Mouse (Mus musculus): Measurements from ENCODE around the gene Tspan7. TPM values are rescaled to one million over a fixed set of nuclear protein-coding genes. Genes with fewer than 3 reads are reported as not detected.

Tspan7 gene
- total and polyA plus RNA-seq, 3 experiments, result under 0.01 TPM; not detected in 2

GRCm38 (mm10) chrX:10479031-10479886, 5.7 kb upstream of the Tspan7 start:
- no peak for ATAC-seq (ENCODE audit: extremely low read depth, insufficient number of reproducible peaks, low FRiP score, poor library complexity, severe bottlenecking)
- TF ChIP-seq CTCF (IDR thresholded peaks at IDR 0.05; ENCODE audit: low read depth, low read length) (no peak), POLR2AphosphoS5 (IDR thresholded peaks at IDR 0.05; ENCODE audit: insufficient replicate concordance, low read depth, low read length) (no peak), TAL1 (conservative IDR thresholded peaks at IDR 0.05; ENCODE audit: low read depth, low read length) (no peak), GATA1 (IDR thresholded peaks at IDR 0.05; ENCODE audit: borderline replicate concordance, low read length) (no peak), GATA2 (IDR thresholded peaks at IDR 0.05; ENCODE audit: borderline replicate concordance, low read depth, low read length) (no peak)
- no peak for DNase-seq (ENCODE audit: low spot score)
- H3K4me3 ChIP-seq (ENCODE audit: low read depth, low read length), result no peak overlapping the region
- no peaks in the 10 kb centered on the region for H3K27me3 ChIP-seq (ENCODE audit: insufficient read depth, low read length)
- H3K36me3 ChIP-seq (replicated peaks), result no peaks in the 10 kb centered on the region
- H3K9me3 ChIP-seq (replicated peaks), result no peaks in the 10 kb centered on the region
- no peaks in the 10 kb centered on the region for H3K4me1 ChIP-seq (ENCODE audit: insufficient read depth, low read depth, low read length)

DNA sequence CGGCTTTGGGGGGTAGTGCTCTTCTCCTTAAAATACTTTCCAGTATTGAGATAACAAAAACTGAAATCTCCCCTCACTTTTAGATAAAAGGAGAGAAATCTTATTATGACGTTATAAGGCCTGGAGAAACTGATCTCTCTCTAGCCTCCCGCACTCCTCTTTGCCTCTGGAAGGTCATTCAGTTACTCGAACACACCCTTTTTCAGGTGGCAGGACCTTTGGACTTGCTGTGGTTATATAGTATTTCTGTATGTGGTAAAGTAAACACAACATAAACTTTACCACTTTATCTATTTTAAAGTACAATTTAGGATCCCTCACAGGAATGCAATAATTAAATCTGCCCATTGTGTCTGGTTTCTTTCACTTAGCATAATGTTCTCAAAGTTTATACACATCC, 5.0 kb upstream of the Tspan7 start:
- TF ChIP-seq GATA1 (IDR thresholded peaks at IDR 0.05; ENCODE audit: borderline replicate concordance, low read length) (no peak), TAL1 (conservative IDR thresholded peaks at IDR 0.05; ENCODE audit: low read depth, low read length) (no peak), CTCF (IDR thresholded peaks at IDR 0.05; ENCODE audit: low read depth, low read length) (no peak), GATA2 (IDR thresholded peaks at IDR 0.05; ENCODE audit: borderline replicate concordance, low read depth, low read length) (no peak), POLR2AphosphoS5 (IDR thresholded peaks at IDR 0.05; ENCODE audit: insufficient replicate concordance, low read depth, low read length) (no peak)
- Histone ChIP-seq H3K4me1 (ENCODE audit: insufficient read depth, low read depth, low read length) (no peaks in the 10 kb centered on the region), H3K9me3 (replicated peaks) (no peaks in the 10 kb centered on the region), H3K36me3 (replicated peaks) (no peaks in the 10 kb centered on the region), H3K4me3 (ENCODE audit: low read depth, low read length) (no peak overlapping the region), H3K27me3 (ENCODE audit: insufficient read depth, low read length) (0 out of 2 replicates have a peak, but pooled peaks cover 2% of the 10 kb centered on the region)
- ATAC-seq (ENCODE audit: extremely low read depth, insufficient number of reproducible peaks, low FRiP score, poor library complexity, severe bottlenecking) (no peak), DNase-seq (ENCODE audit: low spot score) (no peak)

- Histone ChIP-seq H3K36me3 (replicated peaks) (no peaks in the 10 kb centered on the region), H3K27me3 (ENCODE audit: insufficient read depth, low read length) (peaks cover 8% of the 10 kb centered on the region; the same call in 1 of the 2 replicates), H3K9me3 (replicated peaks) (no peaks in the 10 kb centered on the region), H3K4me1 (ENCODE audit: insufficient read depth, low read depth, low read length) (no peaks in the 10 kb centered on the region), H3K4me3 (ENCODE audit: low read depth, low read length) (no peak overlapping the region)
- TF ChIP-seq CTCF (IDR thresholded peaks at IDR 0.05; ENCODE audit: low read depth, low read length), result no peak
- no peak for TF ChIP-seq POLR2AphosphoS5 (IDR thresholded peaks at IDR 0.05; ENCODE audit: insufficient replicate concordance, low read depth, low read length)
- no peak for TF ChIP-seq GATA1 (IDR thresholded peaks at IDR 0.05; ENCODE audit: borderline replicate concordance, low read length)
- no peak for TF ChIP-seq TAL1 (conservative IDR thresholded peaks at IDR 0.05; ENCODE audit: low read depth, low read length)
- TF ChIP-seq GATA2 (IDR thresholded peaks at IDR 0.05; ENCODE audit: borderline replicate concordance, low read depth, low read length), result no peak
- DNase-seq (ENCODE audit: low spot score) (no peak), ATAC-seq (ENCODE audit: extremely low read depth, insufficient number of reproducible peaks, low FRiP score, poor library complexity, severe bottlenecking) (no peak)
These were observed 780 bp downstream of the Tspan7 start for GRCm38 (mm10) chrX:10485664-10486211.

DNA sequence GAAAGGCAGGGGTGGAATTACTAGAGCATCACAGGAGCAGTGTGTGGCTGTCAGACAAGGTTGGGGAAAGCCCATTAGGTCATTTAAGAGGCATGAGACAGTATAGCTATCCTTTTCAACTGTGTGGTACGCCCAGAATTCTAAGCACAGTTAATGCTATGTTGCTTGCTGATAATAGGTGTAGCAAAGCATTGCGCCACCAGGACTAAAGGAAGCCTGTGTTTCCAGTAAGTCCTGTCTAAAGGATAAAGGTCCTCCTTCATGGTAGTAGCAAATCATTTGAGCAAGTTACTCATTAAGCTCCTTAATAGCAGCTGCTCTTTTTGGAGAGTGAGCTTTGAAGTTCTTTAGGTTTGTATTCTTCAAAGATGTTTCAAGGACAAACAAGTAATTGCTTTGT, 13.6 kb downstream of the Tspan7 start:
- DNase-seq (ENCODE audit: low spot score), result no peak
- no peak for ATAC-seq (ENCODE audit: extremely low read depth, insufficient number of reproducible peaks, low FRiP score, poor library complexity, severe bottlenecking)
- no peaks in the 10 kb centered on the region for H3K4me1 ChIP-seq (ENCODE audit: insufficient read depth, low read depth, low read length)

GRCm38 (mm10) chrX:10502616-10503015, 17.7 kb downstream of the Tspan7 start:
- TF ChIP-seq CTCF (IDR thresholded peaks at IDR 0.05; ENCODE audit: low read depth, low read length) (no peak), POLR2AphosphoS5 (IDR thresholded peaks at IDR 0.05; ENCODE audit: insufficient replicate concordance, low read depth, low read length) (no peak), TAL1 (conservative IDR thresholded peaks at IDR 0.05; ENCODE audit: low read depth, low read length) (no peak), GATA1 (IDR thresholded peaks at IDR 0.05; ENCODE audit: borderline replicate concordance, low read length) (no peak), GATA2 (IDR thresholded peaks at IDR 0.05; ENCODE audit: borderline replicate concordance, low read depth, low read length) (no peak)
- no peak overlapping the region for H3K4me3 ChIP-seq (ENCODE audit: low read depth, low read length)
- ATAC-seq (ENCODE audit: extremely low read depth, insufficient number of reproducible peaks, low FRiP score, poor library complexity, severe bottlenecking), result no peak
- no peaks in the 10 kb centered on the region for H3K9me3 ChIP-seq (replicated peaks)
- no peak for DNase-seq (ENCODE audit: low spot score)
- H3K27me3 ChIP-seq (ENCODE audit: insufficient read depth, low read length), result no peaks in the 10 kb centered on the region
- H3K36me3 ChIP-seq (replicated peaks), result no peaks in the 10 kb centered on the region
- H3K4me1 ChIP-seq (ENCODE audit: insufficient read depth, low read depth, low read length), result no peaks in the 10 kb centered on the region

More for the DNA sequence above, 13.6 kb downstream of the Tspan7 start:
- Histone ChIP-seq H3K27me3 (ENCODE audit: insufficient read depth, low read length) (no peaks in the 10 kb centered on the region), H3K4me3 (ENCODE audit: low read depth, low read length) (no peak overlapping the region), H3K9me3 (replicated peaks) (no peaks in the 10 kb centered on the region), H3K36me3 (replicated peaks) (no peaks in the 10 kb centered on the region)
- TF ChIP-seq GATA1 (IDR thresholded peaks at IDR 0.05; ENCODE audit: borderline replicate concordance, low read length) (no peak), CTCF (IDR thresholded peaks at IDR 0.05; ENCODE audit: low read depth, low read length) (no peak), GATA2 (IDR thresholded peaks at IDR 0.05; ENCODE audit: borderline replicate concordance, low read depth, low read length) (no peak), TAL1 (conservative IDR thresholded peaks at IDR 0.05; ENCODE audit: low read depth, low read length) (no peak), POLR2AphosphoS5 (IDR thresholded peaks at IDR 0.05; ENCODE audit: insufficient replicate concordance, low read depth, low read length) (no peak)

DNA sequence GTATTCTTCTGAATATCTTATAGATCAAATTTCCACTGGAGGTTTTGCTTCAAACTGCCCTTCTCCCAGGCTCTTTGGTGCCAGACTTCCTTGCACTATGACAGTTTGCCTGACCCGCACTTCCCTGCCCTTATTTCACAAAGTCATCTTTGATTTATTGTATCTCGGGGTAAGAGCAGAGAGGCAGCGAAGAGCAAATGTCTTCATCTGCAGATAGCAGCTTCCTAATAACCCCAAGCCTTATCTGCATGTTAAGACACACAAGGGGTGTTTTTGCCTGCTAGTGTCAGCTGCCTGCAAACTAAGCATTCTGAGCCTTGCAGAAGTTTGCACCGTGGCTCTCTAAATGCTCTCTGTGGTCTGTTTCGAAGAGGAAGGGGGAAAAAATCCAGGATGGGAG, 29.5 kb downstream of the Tspan7 start:
- no peak for DNase-seq (ENCODE audit: low spot score)

More for the DNA sequence above, 29.5 kb downstream of the Tspan7 start:
- TF ChIP-seq CTCF (IDR thresholded peaks at IDR 0.05; ENCODE audit: low read depth, low read length), result no peak
- no peak for TF ChIP-seq GATA2 (IDR thresholded peaks at IDR 0.05; ENCODE audit: borderline replicate concordance, low read depth, low read length)
- TF ChIP-seq POLR2AphosphoS5 (IDR thresholded peaks at IDR 0.05; ENCODE audit: insufficient replicate concordance, low read depth, low read length), result no peak
- no peak for TF ChIP-seq GATA1 (IDR thresholded peaks at IDR 0.05; ENCODE audit: borderline replicate concordance, low read length)
- TF ChIP-seq TAL1 (conservative IDR thresholded peaks at IDR 0.05; ENCODE audit: low read depth, low read length), result no peak
- Histone ChIP-seq H3K27me3 (ENCODE audit: insufficient read depth, low read length) (no peaks in the 10 kb centered on the region), H3K4me1 (ENCODE audit: insufficient read depth, low read depth, low read length) (no peaks in the 10 kb centered on the region), H3K36me3 (replicated peaks) (no peaks in the 10 kb centered on the region), H3K9me3 (replicated peaks) (no peaks in the 10 kb centered on the region), H3K4me3 (ENCODE audit: low read depth, low read length) (no peak overlapping the region)
- no peak for ATAC-seq (ENCODE audit: extremely low read depth, insufficient number of reproducible peaks, low FRiP score, poor library complexity, severe bottlenecking)
